Mouse (Mus musculus): ENCODE results near the gene Gm5065. TPM values are rescaled to one million over a fixed set of nuclear protein-coding genes. Genes with fewer than 3 reads are reported as not detected.

Gene Gm5065
- polyA plus RNA-seq (2014; fragmentation: Nextera tagmentation; extraction: Ambion mirVana): not detected in 2 replicates

GRCm38 (mm10) chr7:5350237-5350636 is at the start of gene Gm5065:
Gene Gm5065 (plus strand): TSS chr7:5350537.
- H3K27ac ChIP-seq (ENCODE audit: low read depth, low read length): no peak within 1 kb of the TSS
- H3K9ac ChIP-seq (ENCODE audit: low read depth, low read length): no peak within 1 kb of the TSS
- H3K36me3 ChIP-seq (ENCODE audit: control insufficient read depth, insufficient read depth, low read length): no peaks in the 10 kb centered on the region
- 85% methylated on average over 1 of the region's 1 CpGs for whole genome bisulfite sequencing
- peaks cover 11% of the 10 kb centered on the region; the same call in 1 of the 2 replicates for H3K9me3 ChIP-seq (ENCODE audit: control insufficient read depth, low read length)
- H3K4me3 ChIP-seq (ENCODE audit: low read length): no peak within 1 kb of the TSS
- no peaks in the 10 kb centered on the region for H3K27me3 ChIP-seq (ENCODE audit: control insufficient read depth, insufficient read depth, low read length)
- H3K4me1 ChIP-seq (ENCODE audit: control insufficient read depth, insufficient read depth, low read length): no peaks in the 10 kb centered on the region
- no peak within 1 kb of the TSS for H3K4me2 ChIP-seq (replicated peaks; ENCODE audit: low read depth, low read length)
- ATAC-seq (ENCODE audit: low FRiP score, low TSS enrichment): no peak

- Histone ChIP-seq H3K36me3 (ENCODE audit: control insufficient read depth, insufficient read depth, low read length) (no peaks in the 10 kb centered on the region), H3K4me1 (ENCODE audit: control insufficient read depth, insufficient read depth, low read length) (no peaks in the 10 kb centered on the region), H3K4me3 (ENCODE audit: low read length) (no peak overlapping the region), H3K4me2 (replicated peaks; ENCODE audit: low read depth, low read length) (no peak overlapping the region), H3K27ac (ENCODE audit: low read depth, low read length) (no peak overlapping the region), H3K27me3 (ENCODE audit: control insufficient read depth, insufficient read depth, low read length) (no peaks in the 10 kb centered on the region), H3K9me3 (ENCODE audit: control insufficient read depth, low read length) (peaks cover 7% of the 10 kb centered on the region), H3K9ac (ENCODE audit: low read depth, low read length) (no peak overlapping the region)
- no peak for ATAC-seq (ENCODE audit: low FRiP score, low TSS enrichment)
- WGBS: 90% methylated on average over 1 of the region's 1 CpGs
These were observed 22.8 kb upstream of the Gm5065 start for GRCm38 (mm10) chr7:5327511-5327910.

GRCm38 (mm10) chr7:5350935-5351334 is 598 bp downstream of the Gm5065 start, which contains the start of gene Nlrp2:
Gene Nlrp2 (minus strand): TSS chr7:5351035.
- H3K36me3 ChIP-seq (ENCODE audit: control insufficient read depth, insufficient read depth, low read length): no peaks in the 10 kb centered on the region
- WGBS: 86% methylated on average over 4 of the region's 4 CpGs

GRCm38 (mm10) chr7:5363599-5363998 is 13.3 kb downstream of the Gm5065 start:
- no peak for ATAC-seq (ENCODE audit: low FRiP score, low TSS enrichment)
- WGBS: 92% methylated on average over 5 of the region's 5 CpGs
- no peak overlapping the region for H3K9ac ChIP-seq (ENCODE audit: low read depth, low read length)
- no peaks in the 10 kb centered on the region for H3K4me1 ChIP-seq (ENCODE audit: control insufficient read depth, insufficient read depth, low read length)
- no peak overlapping the region for H3K4me2 ChIP-seq (replicated peaks; ENCODE audit: low read depth, low read length)
- H3K9me3 ChIP-seq (ENCODE audit: control insufficient read depth, low read length): peaks cover 25% of the 10 kb centered on the region
- H3K4me3 ChIP-seq (ENCODE audit: low read length): no peak overlapping the region
- H3K27ac ChIP-seq (ENCODE audit: low read depth, low read length): no peak overlapping the region
- no peaks in the 10 kb centered on the region for H3K36me3 ChIP-seq (ENCODE audit: control insufficient read depth, insufficient read depth, low read length)
- no peaks in the 10 kb centered on the region for H3K27me3 ChIP-seq (ENCODE audit: control insufficient read depth, insufficient read depth, low read length)

More at GRCm38 (mm10) chr7:5350935-5351334, 598 bp downstream of the Gm5065 start, which contains the start of gene Nlrp2:
- H3K27ac ChIP-seq (ENCODE audit: low read depth, low read length): no peak within 1 kb of the TSS
- ATAC-seq (ENCODE audit: low FRiP score, low TSS enrichment): no peak
- H3K4me3 ChIP-seq (ENCODE audit: low read length): no peak within 1 kb of the TSS
- no peaks in the 10 kb centered on the region for H3K27me3 ChIP-seq (ENCODE audit: control insufficient read depth, insufficient read depth, low read length)
- H3K4me1 ChIP-seq (ENCODE audit: control insufficient read depth, insufficient read depth, low read length): no peaks in the 10 kb centered on the region
- H3K4me2 ChIP-seq (replicated peaks; ENCODE audit: low read depth, low read length): no peak within 1 kb of the TSS
- H3K9me3 ChIP-seq (ENCODE audit: control insufficient read depth, low read length): peaks cover 15% of the 10 kb centered on the region
- no peak within 1 kb of the TSS for H3K9ac ChIP-seq (ENCODE audit: low read depth, low read length)

GRCm38 (mm10) chr7:5366724-5367123 is 16.4 kb downstream of the Gm5065 start:
- Histone ChIP-seq H3K27ac (ENCODE audit: low read depth, low read length) (no peak overlapping the region), H3K4me3 (ENCODE audit: low read length) (no peak overlapping the region), H3K9ac (ENCODE audit: low read depth, low read length) (no peak overlapping the region), H3K9me3 (ENCODE audit: control insufficient read depth, low read length) (peaks cover 17% of the 10 kb centered on the region), H3K4me2 (replicated peaks; ENCODE audit: low read depth, low read length) (no peak overlapping the region), H3K36me3 (ENCODE audit: control insufficient read depth, insufficient read depth, low read length) (no peaks in the 10 kb centered on the region), H3K27me3 (ENCODE audit: control insufficient read depth, insufficient read depth, low read length) (no peaks in the 10 kb centered on the region), H3K4me1 (ENCODE audit: control insufficient read depth, insufficient read depth, low read length) (no peaks in the 10 kb centered on the region)
- WGBS: 83% methylated on average over 2 of the region's 2 CpGs
- ATAC-seq (ENCODE audit: low FRiP score, low TSS enrichment): no peak

- Histone ChIP-seq H3K27ac (ENCODE audit: low read depth, low read length) (no peak overlapping the region), H3K9ac (ENCODE audit: low read depth, low read length) (no peak overlapping the region), H3K4me1 (ENCODE audit: control insufficient read depth, insufficient read depth, low read length) (no peaks in the 10 kb centered on the region), H3K4me2 (replicated peaks; ENCODE audit: low read depth, low read length) (no peak overlapping the region), H3K36me3 (ENCODE audit: control insufficient read depth, insufficient read depth, low read length) (no peaks in the 10 kb centered on the region), H3K9me3 (ENCODE audit: control insufficient read depth, low read length) (peaks cover 3% of the 10 kb centered on the region; the same call in 1 of the 2 replicates), H3K4me3 (ENCODE audit: low read length) (no peak overlapping the region), H3K27me3 (ENCODE audit: control insufficient read depth, insufficient read depth, low read length) (no peaks in the 10 kb centered on the region)
- no peak for ATAC-seq (ENCODE audit: low FRiP score, low TSS enrichment)
- WGBS: 51% methylated on average over 2 of the region's 2 CpGs
These were observed 55.9 kb downstream of the Gm5065 start for GRCm38 (mm10) chr7:5406201-5406600.

Other genes with a start within 250 kb of the Gm5065 start
- not detected in 2 replicates for gene Rfpl4, start 233.6 kb upstream of the Gm5065 start, polyA plus RNA-seq (2014; fragmentation: Nextera tagmentation; extraction: Ambion mirVana)
- gene Rasl2-9, start 224.6 kb upstream of the Gm5065 start, polyA plus RNA-seq (2014; fragmentation: Nextera tagmentation; extraction: Ambion mirVana): 0.28 and 0.43 TPM in 2 replicates
- gene Vmn1r55, start 200.9 kb upstream of the Gm5065 start, polyA plus RNA-seq (2014; fragmentation: Nextera tagmentation; extraction: Ambion mirVana): not detected in 2 replicates
- gene Vmn1r56, start 153.8 kb upstream of the Gm5065 start, polyA plus RNA-seq (2014; fragmentation: Nextera tagmentation; extraction: Ambion mirVana): not detected in 2 replicates
- not detected in 2 replicates for gene Vmn1r57, start 132.0 kb upstream of the Gm5065 start, polyA plus RNA-seq (2014; fragmentation: Nextera tagmentation; extraction: Ambion mirVana)
- not detected in 2 replicates for gene Nlrp2, start 498 bp downstream of the Gm5065 start, polyA plus RNA-seq (2014; fragmentation: Nextera tagmentation; extraction: Ambion mirVana)
- not detected in 2 replicates for gene Vmn1r58, start 62.9 kb downstream of the Gm5065 start, polyA plus RNA-seq (2014; fragmentation: Nextera tagmentation; extraction: Ambion mirVana)
- gene Vmn1r59, start 106.2 kb downstream of the Gm5065 start, polyA plus RNA-seq (2014; fragmentation: Nextera tagmentation; extraction: Ambion mirVana): not detected in 2 replicates
- gene Vmn2r28, start 143.4 kb downstream of the Gm5065 start, polyA plus RNA-seq (2014; fragmentation: Nextera tagmentation; extraction: Ambion mirVana): not detected in 2 replicates
- gene Vmn1r60, start 196.8 kb downstream of the Gm5065 start, polyA plus RNA-seq (2014; fragmentation: Nextera tagmentation; extraction: Ambion mirVana): not detected in 2 replicates